Mouse (Mus musculus) cerebellum, adult 2 months (tissue): Measurements from ENCODE around the gene Lhx1.

Source experiments
- CTCF ChIP-seq: fragments of 200-500 bp; IDR thresholded peaks from 2 replicates; pipeline ENCODE4 v1.5.1; 2011; ENCODE audit warnings: low read depth, mild to moderate bottlenecking, control low read depth, low read length, moderate library complexity, borderline replicate concordance; ENCODE audit not compliant: insufficient read depth
- POLR2A ChIP-seq: fragments of 200-500 bp; IDR thresholded peaks from 2 replicates; pipeline ENCODE4 v1.6.1; 2011; ENCODE audit warnings: low read length, control low read depth, borderline replicate concordance; ENCODE audit not compliant: insufficient read depth

GRCm38 (mm10) chr11:84523321-84523831, 2.0 kb downstream of the Lhx1 start:
- TF ChIP-seq CTCF: no peak
- no peak for TF ChIP-seq POLR2A
